Mouse (Mus musculus) heart, postnatal 4 days (tissue): ENCODE results near the gene Podnl1. TPM values are rescaled to one million over a fixed set of nuclear protein-coding genes. Genes with fewer than 3 reads are reported as not detected.

ENCODE experiments used
- DNase-seq: peaks from one replicate; pipeline ENCODE4 v3.0.0; 2021
- total RNA-seq, 2 experiments: library from RNA; stranded (reverse); gene quantifications; 2 replicates each; pipeline ENCODE4 v1.2.3; 2021

Gene Podnl1
- not detected for total RNA-seq

GRCm38 (mm10) chr8:84125656-84126055, at the start of gene Podnl1:
TSS of gene Podnl1 (plus strand) at chr8:84125989.
- DNase-seq, result peak; percentile 37

GRCm38 (mm10) chr8:84076412-84076811, 49.4 kb upstream of the Podnl1 start:
- DNase-seq, result no peak

- no peak for DNase-seq
Observed at GRCm38 (mm10) chr8:84076849-84077248, 48.9 kb upstream of the Podnl1 start.

GRCm38 (mm10) chr8:84079206-84079605, 46.6 kb upstream of the Podnl1 start:
- DNase-seq, result no peak

GRCm38 (mm10) chr8:84083829-84084241, 42.0 kb upstream of the Podnl1 start:
- no peak for DNase-seq

- no peak for DNase-seq
Observed at GRCm38 (mm10) chr8:84084341-84085115, 41.3 kb upstream of the Podnl1 start.

- DNase-seq, result no peak
Observed at GRCm38 (mm10) chr8:84087156-84087555, 38.6 kb upstream of the Podnl1 start.

- DNase-seq, result no peak
Observed at GRCm38 (mm10) chr8:84087821-84088220, 38.0 kb upstream of the Podnl1 start.

GRCm38 (mm10) chr8:84089277-84089676, 36.5 kb upstream of the Podnl1 start:
- DNase-seq, result no peak

GRCm38 (mm10) chr8:84090585-84090984, 35.2 kb upstream of the Podnl1 start:
- no peak for DNase-seq

- no peak for DNase-seq
Observed at GRCm38 (mm10) chr8:84096061-84096460, 29.7 kb upstream of the Podnl1 start.

- no peak for DNase-seq
Observed at GRCm38 (mm10) chr8:84098376-84098775, 27.4 kb upstream of the Podnl1 start.

- no peak for DNase-seq
Observed at GRCm38 (mm10) chr8:84101476-84102270, 24.1 kb upstream of the Podnl1 start.

GRCm38 (mm10) chr8:84103601-84104000, 22.2 kb upstream of the Podnl1 start:
- no peak for DNase-seq

- DNase-seq, result peak; percentile 72
Observed at GRCm38 (mm10) chr8:84104221-84104620, 21.6 kb upstream of the Podnl1 start.

- peak; percentile 99 for DNase-seq
Observed at GRCm38 (mm10) chr8:84104697-84105609, 20.8 kb upstream of the Podnl1 start, which contains the start of gene Dcaf15. TSS of gene Dcaf15 (minus strand) at chr8:84104768.

GRCm38 (mm10) chr8:84105676-84106075, 20.1 kb upstream of the Podnl1 start:
- no peak for DNase-seq

GRCm38 (mm10) chr8:84106216-84107040, 19.4 kb upstream of the Podnl1 start:
- DNase-seq, result no peak

- DNase-seq, result no peak
Observed at GRCm38 (mm10) chr8:84115646-84116045, 10.1 kb upstream of the Podnl1 start.

- DNase-seq, result no peak
Observed at GRCm38 (mm10) chr8:84122151-84122550, 3.6 kb upstream of the Podnl1 start.

GRCm38 (mm10) chr8:84126742-84127141, 953 bp downstream of the Podnl1 start:
- DNase-seq, result no peak
